Mouse (Mus musculus) limb, embryonic 13.5 days (tissue): ENCODE results near the gene Gja8. TPM values are rescaled to one million over a fixed set of nuclear protein-coding genes. Genes with fewer than 3 reads are reported as not detected.

Experiments
- ATAC-seq: fragments of 200-750 bp; cut with Nextera tagmentation; 2 replicates; pipeline ENCODE4 v1.8.0; 2017; ENCODE audit warnings: low read depth, moderate number of reproducible peaks, moderate TSS enrichment; ENCODE audit not compliant: low FRiP score
- H3K27ac ChIP-seq: fragments of 300-500 bp; sonication (generic); 2 replicates; pipeline ENCODE4 v1.5.1; 2015; ENCODE audit warnings: inconsistent platforms, mild to moderate bottlenecking, moderate library complexity
- H3K27me3 ChIP-seq: fragments of 300-500 bp; sonication (generic); 2 replicates; pipeline ENCODE4 v1.6.1; 2015; ENCODE audit warnings: mild to moderate bottlenecking, inconsistent platforms
- H3K36me3 ChIP-seq: fragments of 300-500 bp; sonication (generic); 2 replicates; pipeline ENCODE4 v1.6.1; 2015; ENCODE audit warnings: inconsistent platforms, mild to moderate bottlenecking, moderate library complexity
- H3K4me1 ChIP-seq: fragments of 300-500 bp; sonication (generic); 2 replicates; pipeline ENCODE4 v1.6.1; 2015; ENCODE audit warnings: inconsistent platforms
- H3K4me2 ChIP-seq: fragments of 300-500 bp; sonication (generic); replicated peaks from 2 replicates; pipeline ENCODE4 v1.6.1; 2015; ENCODE audit warnings: inconsistent platforms, mild to moderate bottlenecking, moderate library complexity
- H3K4me3 ChIP-seq: fragments of 300-500 bp; sonication (generic); 2 replicates; pipeline ENCODE4 v1.5.1; 2015; ENCODE audit warnings: moderate library complexity, mild to moderate bottlenecking, inconsistent platforms
- H3K9ac ChIP-seq: fragments of 300-500 bp; sonication (generic); 2 replicates; pipeline ENCODE4 v1.6.1; 2015; ENCODE audit warnings: mild to moderate bottlenecking, inconsistent platforms
- H3K9me3 ChIP-seq: fragments of 300-500 bp; sonication (generic); 2 replicates; pipeline ENCODE4 v1.6.1; 2016; ENCODE audit warnings: inconsistent platforms
- WGBS: fragments of 180-500 bp; shearing (Covaris S2); methylation state at CpG from one replicate; pipeline ENCODE4 v1.1.7; 2015; 5-methylcytosine and 5-hydroxymethylcytosine counted together
- polyA plus RNA-seq: library from polyadenylated mRNA; unstranded; fragments of >200 nt; fragmentation: Nextera tagmentation; extraction: Ambion mirVana; gene quantifications from 2 replicates; pipeline ENCODE4 v1.2.1, GENCODE M21; 2015

Gja8 gene
- polyA plus RNA-seq: 0.03 TPM in 1 of 2 replicates, not detected in the other

DNA sequence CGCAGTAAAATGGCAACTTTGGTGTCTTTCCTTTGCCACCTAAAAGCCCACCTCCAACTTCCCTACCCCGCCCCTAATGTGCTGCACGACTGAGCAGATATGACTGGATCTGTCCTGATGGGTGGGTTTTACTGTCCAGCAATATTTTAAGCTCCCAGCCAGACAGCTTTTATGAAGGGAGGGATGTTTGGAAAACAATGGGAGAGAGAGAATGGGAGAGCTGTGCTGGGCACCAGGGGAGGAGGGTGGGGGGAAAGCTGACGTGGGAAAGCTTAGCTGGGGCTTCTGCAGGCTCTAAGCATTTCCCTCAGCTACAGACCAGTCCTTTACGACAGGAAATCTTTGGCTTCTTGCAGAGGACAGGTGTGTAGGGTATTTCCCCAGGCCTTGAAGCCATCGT, at the start of gene Gja8:
Gene Gja8 (minus strand): TSS at position 101 of the 400 bp plus-strand sequence.
- no peak within 1 kb of the TSS for H3K4me2 ChIP-seq
- H3K27me3 ChIP-seq: peaks cover 65% of the 10 kb centered on the region
- H3K9me3 ChIP-seq: no peaks in the 10 kb centered on the region
- no peak within 1 kb of the TSS for H3K9ac ChIP-seq
- H3K27ac ChIP-seq: no peak within 1 kb of the TSS
- H3K36me3 ChIP-seq: no peaks in the 10 kb centered on the region
- no peak within 1 kb of the TSS for H3K4me3 ChIP-seq
- 61% methylated on average over 6 of the region's 6 CpGs for WGBS
- peaks cover 8% of the 10 kb centered on the region for H3K4me1 ChIP-seq
- ATAC-seq: no peak

- Histone ChIP-seq H3K4me2 (no peak overlapping the region), H3K9me3 (no peaks in the 10 kb centered on the region), H3K4me1 (no peaks in the 10 kb centered on the region), H3K27ac (no peak overlapping the region), H3K27me3 (no peaks in the 10 kb centered on the region), H3K36me3 (no peaks in the 10 kb centered on the region), H3K9ac (no peak overlapping the region), H3K4me3 (no peak overlapping the region)
- ATAC-seq: no peak
- 86% methylated on average over 7 of the region's 7 CpGs for WGBS
These were observed 48.6 kb upstream of the Gja8 start for GRCm38 (mm10) chr3:96974467-96974866.

- H3K36me3 ChIP-seq: no peaks in the 10 kb centered on the region
- H3K27me3 ChIP-seq: no peaks in the 10 kb centered on the region
- H3K4me1 ChIP-seq: no peaks in the 10 kb centered on the region
- no peak overlapping the region for H3K9ac ChIP-seq
- no peak for ATAC-seq
- H3K9me3 ChIP-seq: no peaks in the 10 kb centered on the region
- H3K27ac ChIP-seq: no peak overlapping the region
- no peak overlapping the region for H3K4me2 ChIP-seq
- 28% methylated on average over 7 of the region's 7 CpGs for WGBS
- no peak overlapping the region for H3K4me3 ChIP-seq
These were observed 45.2 kb upstream of the Gja8 start for GRCm38 (mm10) chr3:96970986-96971385.

GRCm38 (mm10) chr3:96963088-96964034, 37.5 kb upstream of the Gja8 start:
- Histone ChIP-seq H3K9ac (no peak overlapping the region), H3K9me3 (no peaks in the 10 kb centered on the region), H3K4me1 (peaks cover 8% of the 10 kb centered on the region; the same call in 1 of the 2 replicates), H3K27me3 (no peaks in the 10 kb centered on the region; the same call in 1 of the 2 replicates), H3K4me2 (no peak overlapping the region), H3K27ac (no peak overlapping the region), H3K36me3 (no peaks in the 10 kb centered on the region), H3K4me3 (no peak overlapping the region)
- ATAC-seq: no peak
- WGBS: 68% methylated on average over 12 of the region's 12 CpGs

DNA sequence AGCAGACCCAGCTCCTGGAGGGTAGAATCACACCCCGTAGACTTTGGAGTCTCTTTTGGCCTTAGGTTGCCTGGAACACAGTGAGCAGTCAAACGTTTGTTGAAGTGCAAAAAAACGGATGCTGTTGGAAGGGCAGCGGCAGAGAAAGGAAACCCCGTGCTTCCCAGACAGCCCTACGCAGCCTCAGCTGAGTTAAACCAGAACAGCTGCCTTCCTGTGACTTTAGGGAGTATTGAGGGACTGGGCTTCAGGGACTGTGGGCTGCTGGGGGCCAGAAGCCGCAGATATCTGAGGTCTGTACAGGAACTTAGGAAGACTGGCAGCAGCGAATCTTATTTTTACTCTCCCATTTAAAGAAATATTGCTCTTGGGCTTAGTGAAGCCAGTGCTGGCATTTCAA, 34.8 kb upstream of the Gja8 start:
- peaks cover 8% of the 10 kb centered on the region; the same call in 1 of the 2 replicates for H3K4me1 ChIP-seq
- no peaks in the 10 kb centered on the region for H3K9me3 ChIP-seq
- H3K27ac ChIP-seq: no peak overlapping the region
- no peak overlapping the region for H3K4me3 ChIP-seq
- H3K36me3 ChIP-seq: no peaks in the 10 kb centered on the region
- WGBS: 28% methylated on average over 8 of the region's 8 CpGs
- H3K27me3 ChIP-seq: no peaks in the 10 kb centered on the region; the same call in 1 of the 2 replicates
- H3K4me2 ChIP-seq: 0 out of 2 replicates have a peak overlapping the region, but pooled peaks have one; percentile 16
- H3K9ac ChIP-seq: no peak overlapping the region
- 0 out of 2 replicates have a peak, but pooled peaks have one; percentile 28 for ATAC-seq

- H3K9ac ChIP-seq: no peak overlapping the region
- H3K4me2 ChIP-seq: peak overlapping the region; percentile 43
- ATAC-seq: peak; percentile 40; the same call in 1 of the 2 replicates
- no peak overlapping the region for H3K27ac ChIP-seq
- H3K9me3 ChIP-seq: no peaks in the 10 kb centered on the region
- 33% methylated on average over 14 of the region's 14 CpGs for WGBS
- no peak overlapping the region for H3K4me3 ChIP-seq
- no peaks in the 10 kb centered on the region for H3K36me3 ChIP-seq
- H3K27me3 ChIP-seq: no peaks in the 10 kb centered on the region
- peaks cover 7% of the 10 kb centered on the region for H3K4me1 ChIP-seq
These were observed 27.8 kb upstream of the Gja8 start for GRCm38 (mm10) chr3:96953489-96954233.

DNA sequence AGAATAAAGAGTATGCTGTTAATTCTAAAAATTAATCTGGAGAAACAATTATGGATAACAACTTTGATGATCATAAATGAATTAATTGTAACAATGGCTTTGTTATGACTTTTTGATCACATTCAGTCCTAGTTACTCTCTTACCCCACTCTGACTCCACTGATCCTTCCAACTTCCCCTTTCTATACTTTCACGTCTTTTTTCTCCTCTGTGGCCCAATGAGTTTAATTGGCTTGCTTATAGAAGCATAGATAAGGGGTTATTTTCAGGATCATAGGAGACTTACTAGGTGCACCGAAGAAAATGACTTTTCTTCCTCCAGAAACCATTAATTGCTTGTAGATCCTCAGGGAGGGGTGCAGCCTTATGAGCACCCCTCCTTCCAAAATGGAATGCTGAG, 16.9 kb upstream of the Gja8 start:
- no peak for ATAC-seq
- H3K9ac ChIP-seq: no peak overlapping the region
- no peak overlapping the region for H3K4me3 ChIP-seq
- H3K27ac ChIP-seq: no peak overlapping the region
- 89% methylated on average over 2 of the region's 2 CpGs for WGBS
- H3K4me1 ChIP-seq: peaks cover 4% of the 10 kb centered on the region
- peaks cover 1% of the 10 kb centered on the region; the same call in 1 of the 2 replicates for H3K27me3 ChIP-seq
- H3K9me3 ChIP-seq: no peaks in the 10 kb centered on the region
- H3K4me2 ChIP-seq: no peak overlapping the region
- no peaks in the 10 kb centered on the region for H3K36me3 ChIP-seq

GRCm38 (mm10) chr3:96938738-96939137, 12.9 kb upstream of the Gja8 start:
- Histone ChIP-seq H3K4me3 (peak overlapping the region; percentile 8; the same call in 1 of the 2 replicates), H3K9ac (no peak overlapping the region), H3K27ac (no peak overlapping the region), H3K9me3 (no peaks in the 10 kb centered on the region), H3K36me3 (no peaks in the 10 kb centered on the region), H3K4me1 (peaks cover 11% of the 10 kb centered on the region), H3K4me2 (peak overlapping the region; percentile 33), H3K27me3 (peaks cover 34% of the 10 kb centered on the region)
- WGBS: 8% methylated on average over 11 of the region's 11 CpGs
- ATAC-seq: peak; percentile 54; the same call in 1 of the 2 replicates

GRCm38 (mm10) chr3:96937606-96938005, 11.8 kb upstream of the Gja8 start:
- H3K27me3 ChIP-seq: peaks cover 39% of the 10 kb centered on the region
- 6% methylated on average over 5 of the region's 5 CpGs for WGBS
- no peak overlapping the region for H3K4me3 ChIP-seq
- H3K9ac ChIP-seq: 0 out of 2 replicates have a peak overlapping the region, but pooled peaks have one; percentile 20
- H3K36me3 ChIP-seq: no peaks in the 10 kb centered on the region
- H3K4me1 ChIP-seq: peaks cover 19% of the 10 kb centered on the region
- no peak overlapping the region for H3K4me2 ChIP-seq
- ATAC-seq: peak; percentile 66; the same call in 1 of the 2 replicates
- H3K9me3 ChIP-seq: no peaks in the 10 kb centered on the region
- no peak overlapping the region for H3K27ac ChIP-seq

GRCm38 (mm10) chr3:96936241-96936640, 10.4 kb upstream of the Gja8 start:
- Histone ChIP-seq H3K27ac (no peak overlapping the region), H3K4me1 (peaks cover 22% of the 10 kb centered on the region), H3K4me2 (no peak overlapping the region), H3K36me3 (no peaks in the 10 kb centered on the region), H3K9ac (no peak overlapping the region), H3K27me3 (peaks cover 50% of the 10 kb centered on the region), H3K9me3 (no peaks in the 10 kb centered on the region), H3K4me3 (no peak overlapping the region)
- ATAC-seq: no peak
- WGBS: 10% methylated on average over 6 of the region's 6 CpGs

GRCm38 (mm10) chr3:96931261-96931681, 5.5 kb upstream of the Gja8 start:
- H3K4me1 ChIP-seq: peaks cover 16% of the 10 kb centered on the region
- H3K4me3 ChIP-seq: no peak overlapping the region
- H3K9me3 ChIP-seq: no peaks in the 10 kb centered on the region
- no peaks in the 10 kb centered on the region for H3K36me3 ChIP-seq
- H3K27ac ChIP-seq: no peak overlapping the region
- 50% methylated on average over 5 of the region's 5 CpGs for WGBS
- no peak overlapping the region for H3K9ac ChIP-seq
- no peak overlapping the region for H3K4me2 ChIP-seq
- no peak for ATAC-seq
- H3K27me3 ChIP-seq: peaks cover 69% of the 10 kb centered on the region

DNA sequence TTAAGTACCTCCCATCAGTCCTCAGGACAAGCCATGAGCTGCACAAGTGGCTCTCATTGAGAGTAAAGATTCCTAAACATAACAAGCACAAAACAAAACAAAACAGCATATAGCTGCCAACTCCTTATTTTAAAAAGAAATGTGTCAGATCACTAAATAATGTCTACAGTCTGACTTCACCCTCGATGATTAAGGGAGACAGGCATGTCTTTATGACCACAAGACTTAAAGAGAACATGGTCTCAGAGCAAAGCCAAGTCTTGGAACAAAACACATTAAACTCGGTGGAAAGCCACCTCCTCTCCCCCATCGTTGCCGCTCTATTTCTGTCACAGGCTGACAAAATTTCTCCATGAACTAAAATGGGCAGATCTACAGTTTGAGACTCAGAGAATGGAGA, 1.2 kb downstream of the Gja8 start:
- ATAC-seq: no peak
- Histone ChIP-seq H3K9ac (no peak overlapping the region), H3K27me3 (peaks cover 64% of the 10 kb centered on the region), H3K4me3 (no peak overlapping the region), H3K36me3 (no peaks in the 10 kb centered on the region), H3K4me2 (no peak overlapping the region), H3K4me1 (peaks cover 19% of the 10 kb centered on the region), H3K27ac (no peak overlapping the region), H3K9me3 (no peaks in the 10 kb centered on the region)
- WGBS: 80% methylated on average over 4 of the region's 4 CpGs
